Mouse (Mus musculus) left cerebral cortex, postnatal 25 days (tissue): ENCODE measurements at regions not wholly inside any gene's neighbourhood (a gene's known extent, or its start where the extent isn't known, plus 50 kb on each side); places are given as distances from the start of the nearest gene placed in this dataset.

Experiments used
- DNase-seq, 2 experiments: peaks; one replicate each; pipeline ENCODE4 v3.0.0; 2022; ENCODE audit warnings: low spot score in 2 of 2, mixed read lengths in 1 of 2
- intact Hi-C: fragments of 180-260 bp; cut with DNase I; formaldehyde crosslinking; loops from one replicate; pipeline ENCODE4 v1.15.1; 2025

DNA sequence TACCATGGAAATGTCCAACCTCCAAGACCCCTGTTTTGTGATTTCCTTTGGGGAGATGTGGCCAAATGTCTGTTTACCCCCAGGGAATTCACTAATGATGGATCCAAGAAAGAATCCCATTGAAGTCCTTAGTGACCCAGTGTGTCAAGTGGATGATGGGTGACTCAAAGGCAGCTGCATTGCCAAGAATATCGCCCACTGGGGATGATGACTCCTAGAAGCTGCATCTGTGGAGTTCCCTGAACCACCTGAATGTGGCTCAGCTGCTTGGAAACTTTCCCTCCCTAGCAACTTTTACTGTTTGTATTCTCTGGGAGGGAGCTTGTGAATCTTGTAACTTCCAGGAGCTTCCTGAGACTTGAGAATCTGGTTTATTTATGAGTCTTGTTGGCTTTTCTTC is 578.3 kb downstream of the 1810013L24Rik start:
- intact Hi-C loops: no loop called here
- DNase-seq: peak in 1 of 2 experiments; percentile 3

DNA sequence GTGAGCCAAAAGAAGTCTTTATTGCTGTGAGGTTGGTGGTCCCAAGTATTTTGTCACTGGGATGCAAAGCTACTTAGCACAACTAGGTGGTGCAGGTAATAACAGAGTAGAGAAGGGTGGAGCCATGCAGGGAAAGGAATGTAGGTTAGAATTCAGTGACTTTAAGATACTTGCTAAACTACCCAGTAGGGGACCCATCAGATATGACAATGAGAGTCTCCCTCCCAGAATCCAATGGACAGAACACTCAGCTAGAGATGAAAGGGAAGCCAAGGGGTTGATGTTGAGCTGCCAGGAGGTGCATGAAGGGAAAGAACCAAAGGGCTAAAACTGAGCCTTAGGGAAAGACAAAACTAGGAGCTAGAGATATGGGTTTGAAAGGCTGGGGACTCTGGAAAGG is 564.9 kb downstream of the Grin2a start:
- intact Hi-C loops: no loop called here
- DNase-seq: no peak

DNA sequence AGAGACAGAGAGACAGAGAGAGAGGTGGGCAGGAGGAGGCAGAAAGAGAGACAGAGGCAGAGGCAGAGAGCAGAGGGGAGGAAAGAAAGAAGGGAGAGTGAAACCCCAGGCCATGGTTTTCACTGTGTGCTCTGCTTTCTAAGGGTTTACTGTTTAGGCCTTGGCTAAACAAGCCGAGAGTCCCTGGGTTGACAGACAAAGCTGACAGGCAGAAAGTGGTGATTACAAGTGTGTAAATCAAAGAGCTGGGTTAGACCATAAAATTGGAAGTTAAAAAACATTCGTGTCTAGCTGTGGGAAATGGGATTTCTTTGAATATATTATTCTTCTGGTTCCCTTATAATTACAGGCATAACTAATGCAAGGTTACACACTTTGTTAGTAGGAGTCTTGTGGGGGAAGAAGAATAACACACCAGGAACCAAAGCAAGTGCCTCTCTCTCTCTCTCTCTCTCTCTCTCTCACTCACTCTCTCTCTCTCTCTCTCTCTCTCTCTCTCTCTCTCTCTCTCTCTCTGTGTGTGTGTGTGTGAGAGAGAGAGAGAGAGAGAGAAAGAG is 556.0 kb downstream of the Grin2a start:
- intact Hi-C loops: no loop called here
- no peak for DNase-seq

DNA sequence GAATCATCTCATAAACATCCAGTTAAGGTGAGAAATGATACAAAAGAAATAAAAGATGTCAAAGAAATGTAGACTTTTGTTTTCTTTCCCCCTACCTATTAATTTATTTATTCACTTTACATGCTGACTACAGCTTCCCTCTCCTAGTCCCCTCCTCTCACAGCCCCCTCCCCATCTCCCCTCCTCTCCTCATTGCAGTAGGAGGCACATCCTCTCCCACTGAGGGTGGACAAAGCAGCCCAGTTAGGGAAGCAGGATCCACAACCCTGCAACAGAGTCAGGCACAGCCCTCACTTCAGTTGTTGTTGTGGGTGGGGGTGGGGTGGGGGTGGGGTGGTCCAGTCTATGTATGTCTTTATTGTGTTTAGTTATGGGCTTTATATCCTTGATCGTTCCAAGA is 555.5 kb downstream of the Grin2a start:
- intact Hi-C loops: no loop called here
- DNase-seq: no peak

DNA sequence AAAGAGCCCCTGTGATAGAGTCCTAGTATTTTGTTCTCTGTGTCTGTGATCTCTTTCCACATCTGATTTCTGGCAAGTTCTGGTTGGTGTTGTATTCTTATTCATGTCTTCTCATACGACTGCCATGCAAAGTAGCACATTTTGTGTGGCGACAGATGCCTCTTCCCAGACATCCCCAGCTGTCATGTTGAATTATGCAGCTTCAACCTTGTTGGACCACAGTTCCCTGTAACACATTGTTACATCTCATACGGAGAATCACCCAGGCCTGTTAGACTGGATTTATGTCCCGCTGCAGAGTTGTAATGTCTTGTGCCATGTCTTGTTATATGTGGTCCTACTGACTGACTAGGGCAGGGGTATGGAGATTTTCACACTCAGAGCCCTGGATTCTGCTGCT is 543.3 kb downstream of the Grin2a start:
- intact Hi-C loops: loop anchor here (2.0 to 5.0 kb wide), 4 partner anchors 91 to 443 kb away; no protein-coding TSS in a partner anchor
- DNase-seq: peak in 1 of 2 experiments; percentile 80

DNA sequence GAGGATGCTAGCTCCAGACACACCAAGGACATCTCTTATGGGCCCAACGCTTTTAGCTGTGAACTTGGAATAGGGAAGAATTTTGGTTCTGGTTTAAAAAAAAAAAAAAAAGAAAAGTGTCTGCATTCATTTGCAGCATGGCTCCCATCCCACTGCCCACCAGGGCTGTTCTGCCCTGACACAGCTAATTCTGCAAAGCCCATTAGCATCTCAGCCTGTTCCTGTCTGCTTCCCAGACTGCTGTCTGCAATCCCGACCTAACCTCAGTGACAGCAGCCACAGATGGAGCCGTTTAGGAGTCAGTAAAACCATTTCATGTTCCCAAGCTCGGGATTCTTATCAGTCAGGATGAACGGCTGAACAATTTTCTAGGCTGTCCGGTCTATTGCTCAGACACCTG is 537.8 kb downstream of the Grin2a start:
- peak in 1 of 2 experiments; percentile 66 for DNase-seq
- intact Hi-C loops: loop anchor here (5.0 kb wide), 1 partner anchor 535 kb away; no protein-coding TSS in a partner anchor

DNA sequence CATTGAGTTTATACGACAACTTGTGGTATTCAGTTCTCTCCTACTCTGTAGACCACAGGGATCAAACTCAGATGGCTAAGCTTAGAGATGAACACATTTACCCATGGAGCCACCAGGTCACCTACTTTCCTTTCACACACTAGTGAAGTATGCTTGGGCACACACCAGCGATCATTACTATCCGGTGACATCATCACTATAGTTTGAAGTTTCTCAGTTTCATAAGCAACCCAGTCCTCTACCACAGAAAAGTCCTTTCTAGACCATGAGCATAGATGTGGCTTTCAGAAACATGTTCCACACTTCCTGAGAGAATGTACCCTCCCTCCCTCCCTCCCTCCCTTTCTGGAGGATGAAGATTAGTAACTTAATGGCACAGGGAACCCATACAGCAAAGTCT is 532.9 kb downstream of the Grin2a start:
- intact Hi-C loops: loop anchor here (10.0 kb wide), 1 partner anchor 578 kb away; no protein-coding TSS in a partner anchor
- DNase-seq: no peak

DNA sequence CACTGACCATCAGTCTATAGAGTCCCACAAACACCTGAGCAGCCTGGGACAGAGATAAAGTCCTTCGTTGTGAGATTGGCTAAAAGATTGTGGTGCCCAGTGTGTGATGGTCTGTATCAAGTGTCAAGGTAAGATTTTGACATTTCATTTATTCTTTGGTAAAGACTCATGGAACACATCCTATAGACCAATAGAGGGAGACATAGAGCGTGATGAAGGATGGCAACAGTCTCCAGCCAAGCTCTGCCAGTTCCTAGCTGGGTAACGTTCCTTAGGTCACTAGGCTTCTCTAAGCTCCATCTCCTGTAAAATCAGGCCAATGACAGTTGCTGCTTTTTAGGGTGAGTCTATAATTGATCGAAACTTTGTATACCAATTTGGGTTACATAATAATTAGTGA is 526.0 kb downstream of the Grin2a start:
- no peak for DNase-seq
- intact Hi-C loops: loop anchor here (5.0 to 10.0 kb wide), 2 partner anchors 452 to 585 kb away; no protein-coding TSS in a partner anchor

DNA sequence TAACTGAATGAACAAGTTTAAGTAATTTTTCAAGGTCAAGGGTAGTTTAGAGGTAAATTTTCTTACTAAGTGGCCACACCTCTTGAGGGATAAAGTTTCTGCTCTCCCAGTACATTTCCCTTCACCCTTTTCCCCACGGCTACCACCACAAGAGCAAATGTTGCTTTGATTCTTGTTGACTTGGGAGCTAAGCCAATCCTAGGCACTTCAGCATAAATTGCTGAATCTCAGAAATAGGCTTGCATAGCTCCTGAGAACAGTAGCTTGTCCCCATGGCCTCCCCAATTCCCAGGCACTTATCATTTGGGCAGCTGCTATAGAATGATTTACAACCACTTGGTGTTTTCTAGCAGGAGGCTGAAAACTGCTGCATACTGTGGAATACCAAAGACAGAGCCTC is 510.1 kb downstream of the Grin2a start:
- intact Hi-C loops: no loop called here
- no peak for DNase-seq

DNA sequence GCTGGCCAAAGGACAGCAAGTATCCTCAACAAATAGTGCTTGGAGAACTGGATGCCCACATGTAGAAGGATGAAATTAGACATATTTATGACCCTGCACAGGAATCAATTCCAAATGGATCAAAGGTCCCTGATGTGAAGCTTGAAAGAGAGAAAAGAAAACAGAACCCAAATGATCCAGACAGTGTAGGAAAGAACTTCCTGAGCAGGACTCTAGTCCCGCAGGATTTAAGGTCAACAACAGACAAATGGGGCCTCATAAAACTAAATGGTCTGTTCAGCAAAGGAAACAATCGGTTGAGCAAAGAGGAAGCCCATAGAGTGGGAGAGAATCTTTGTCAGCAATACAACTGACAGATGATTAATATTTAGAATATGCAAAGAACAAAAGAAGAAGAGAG is 497.1 kb downstream of the Grin2a start:
- DNase-seq: no peak
- intact Hi-C loops: no loop called here

DNA sequence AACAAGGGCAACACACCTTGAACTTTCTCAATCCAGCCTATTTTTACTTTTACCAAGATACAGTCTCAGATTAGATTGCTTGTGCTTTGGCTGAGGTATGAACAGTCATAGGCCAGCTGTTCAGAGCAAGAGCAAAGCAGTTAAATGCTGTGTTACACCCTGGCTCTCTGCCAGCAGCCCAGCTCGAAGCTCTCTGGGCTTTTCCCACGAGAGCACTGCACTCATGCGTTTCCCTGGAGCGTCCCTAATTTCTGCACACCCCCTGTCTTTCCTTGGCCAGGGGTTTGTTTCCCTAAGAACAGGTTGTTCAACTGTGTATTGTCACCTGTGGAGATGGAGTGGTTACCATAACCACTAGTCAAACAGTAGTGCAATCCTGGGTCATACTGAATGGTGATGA is 493.6 kb downstream of the Grin2a start:
- peak; percentile 13 to 37 for DNase-seq
- intact Hi-C loops: no loop called here

DNA sequence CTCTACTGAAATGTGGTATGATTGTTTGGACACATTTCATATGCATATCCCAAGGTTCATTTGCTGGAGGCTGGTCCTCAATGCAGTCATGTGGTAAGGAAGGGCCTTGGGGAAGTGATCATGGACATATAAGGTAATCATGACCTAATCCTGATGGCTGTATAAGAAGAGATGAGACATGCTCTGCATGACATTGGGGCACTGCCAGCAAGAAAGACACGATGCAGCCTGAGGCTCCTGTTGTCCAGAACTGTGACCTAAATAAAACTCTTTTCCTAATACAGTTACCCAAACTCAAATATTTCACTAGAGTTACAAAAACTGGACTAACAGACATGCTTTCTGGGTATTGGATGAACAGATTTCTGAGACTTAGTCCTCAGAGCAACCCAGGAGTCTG is 485.7 kb downstream of the Grin2a start:
- intact Hi-C loops: no loop called here
- no peak for DNase-seq

DNA sequence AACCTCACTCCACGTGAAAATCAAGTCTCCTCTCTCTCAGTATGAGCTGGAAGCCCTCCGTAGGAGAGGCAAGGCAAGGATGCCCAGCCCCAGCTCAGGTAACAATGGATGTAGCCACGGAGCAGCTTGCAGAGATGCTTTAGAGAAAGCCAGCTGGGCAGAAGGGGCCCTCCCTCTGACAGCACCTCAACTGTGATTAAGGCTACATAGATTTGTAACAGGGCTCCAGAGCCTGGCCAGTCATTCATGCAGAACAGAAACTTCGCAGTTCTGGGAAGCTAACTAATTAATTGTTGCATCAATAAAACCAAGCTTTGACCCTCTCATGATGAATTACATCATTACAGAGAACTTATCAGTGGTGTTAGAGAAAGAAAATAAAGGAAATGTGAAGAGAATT is 480.8 kb downstream of the Grin2a start:
- intact Hi-C loops: no loop called here
- no peak for DNase-seq
